Mouse (Mus musculus) stomach, embryonic 15.5 days (tissue): ENCODE results near the gene Olfr727. TPM values are rescaled to one million over a fixed set of nuclear protein-coding genes. Genes with fewer than 3 reads are reported as not detected.

ENCODE experiments used
- ATAC-seq: fragments of 200-750 bp; cut with Nextera tagmentation; 2 replicates; pipeline ENCODE4 v1.8.0; 2017; ENCODE audit warnings: low read depth, moderate number of reproducible peaks, moderate TSS enrichment; ENCODE audit not compliant: insufficient read depth, low FRiP score
- H3K27ac ChIP-seq: fragments of 300-500 bp; sonication (generic); 2 replicates; pipeline ENCODE4 v1.5.1; 2015; ENCODE audit warnings: mild to moderate bottlenecking, inconsistent platforms
- H3K27me3 ChIP-seq: fragments of 300-500 bp; sonication (generic); replicated peaks from 2 replicates; pipeline ENCODE4 v1.6.1; 2015; ENCODE audit warnings: inconsistent platforms
- H3K36me3 ChIP-seq: fragments of 300-500 bp; sonication (generic); 2 replicates; pipeline ENCODE4 v1.6.1; 2015; ENCODE audit warnings: inconsistent platforms
- H3K4me1 ChIP-seq: fragments of 300-500 bp; sonication (generic); 2 replicates; pipeline ENCODE4 v1.6.1; 2015; ENCODE audit warnings: inconsistent platforms
- H3K4me2 ChIP-seq: fragments of 300-500 bp; sonication (generic); 2 replicates; pipeline ENCODE4 v1.6.1; 2015; ENCODE audit warnings: mild to moderate bottlenecking, inconsistent platforms
- H3K4me3 ChIP-seq: fragments of 300-500 bp; sonication (generic); replicated peaks from 2 replicates; pipeline ENCODE4 v1.5.1; 2015; ENCODE audit warnings: inconsistent platforms
- H3K9ac ChIP-seq: fragments of 300-500 bp; sonication (generic); 2 replicates; pipeline ENCODE4 v1.6.1; 2015; ENCODE audit warnings: inconsistent platforms
- H3K9me3 ChIP-seq: fragments of 300-500 bp; sonication (generic); 2 replicates; pipeline ENCODE4 v1.6.1; 2016; ENCODE audit warnings: inconsistent platforms
- WGBS: fragments of 180-500 bp; shearing (Covaris S2); methylation state at CpG from one replicate; pipeline ENCODE4 v1.1.7; 2015; 5-methylcytosine and 5-hydroxymethylcytosine counted together
- polyA plus RNA-seq: library from polyadenylated mRNA; unstranded; fragments of >200 nt; fragmentation: Nextera tagmentation; extraction: Ambion mirVana; gene quantifications from 2 replicates; pipeline ENCODE4 v1.2.1, GENCODE M21; 2015

Gene Olfr727
- polyA plus RNA-seq, result not detected in 2 replicates

GRCm38 (mm10) chr14:50122886-50123285, at the start of gene Olfr727:
Gene Olfr727, plus strand, starts transcription at chr14:50123186.
- no peaks in the 10 kb centered on the region for H3K36me3 ChIP-seq
- no peaks in the 10 kb centered on the region for H3K9me3 ChIP-seq
- H3K27ac ChIP-seq, result no peak within 1 kb of the TSS
- no peak within 1 kb of the TSS for H3K9ac ChIP-seq
- no peaks in the 10 kb centered on the region for H3K4me1 ChIP-seq
- no peak within 1 kb of the TSS for H3K4me3 ChIP-seq
- H3K4me2 ChIP-seq, result no peak within 1 kb of the TSS
- no peak for ATAC-seq
- no peaks in the 10 kb centered on the region for H3K27me3 ChIP-seq
- WGBS, result 77% methylated on average over 1 of the region's 1 CpGs

GRCm38 (mm10) chr14:50090853-50091252, 32.1 kb upstream of the Olfr727 start, which contains the start of gene Olfr726:
Gene Olfr726, minus strand, starts transcription at chr14:50090953.
- H3K9ac ChIP-seq, result no peak within 1 kb of the TSS
- ATAC-seq, result no peak
- WGBS, result 63% methylated on average over 1 of the region's 1 CpGs
- no peaks in the 10 kb centered on the region for H3K36me3 ChIP-seq
- no peaks in the 10 kb centered on the region for H3K27me3 ChIP-seq
- H3K27ac ChIP-seq, result no peak within 1 kb of the TSS
- no peaks in the 10 kb centered on the region for H3K9me3 ChIP-seq
- no peak within 1 kb of the TSS for H3K4me3 ChIP-seq
- no peak within 1 kb of the TSS for H3K4me2 ChIP-seq
- H3K4me1 ChIP-seq, result no peaks in the 10 kb centered on the region

GRCm38 (mm10) chr14:50142580-50142979, 19.6 kb downstream of the Olfr727 start, which contains the start of gene Olfr728:
Gene Olfr728, minus strand, starts transcription at chr14:50142680.
- Histone ChIP-seq H3K27ac (no peak within 1 kb of the TSS), H3K4me2 (no peak within 1 kb of the TSS), H3K9me3 (no peaks in the 10 kb centered on the region), H3K4me1 (no peaks in the 10 kb centered on the region), H3K9ac (no peak within 1 kb of the TSS), H3K27me3 (no peaks in the 10 kb centered on the region), H3K36me3 (no peaks in the 10 kb centered on the region), H3K4me3 (no peak within 1 kb of the TSS)
- 85% methylated on average over 5 of the region's 5 CpGs for WGBS
- ATAC-seq, result no peak

- no peak within 1 kb of the TSS for H3K4me2 ChIP-seq
- no peaks in the 10 kb centered on the region for H3K4me1 ChIP-seq
- H3K27ac ChIP-seq, result no peak within 1 kb of the TSS
- H3K9ac ChIP-seq, result no peak within 1 kb of the TSS
- no peaks in the 10 kb centered on the region for H3K36me3 ChIP-seq
- H3K9me3 ChIP-seq, result no peaks in the 10 kb centered on the region
- H3K27me3 ChIP-seq, result no peaks in the 10 kb centered on the region
- H3K4me3 ChIP-seq, result no peak within 1 kb of the TSS
- ATAC-seq, result no peak
Observed at GRCm38 (mm10) chr14:50152810-50153209, 29.8 kb downstream of the Olfr727 start, which contains the start of gene Olfr729. Gene Olfr729, minus strand, starts transcription at chr14:50152910.

Other genes with a start within 250 kb of the Olfr727 start
- not detected in 2 replicates for gene Olfr722, start 221.2 kb upstream of the Olfr727 start, polyA plus RNA-seq
- not detected in 2 replicates for gene Olfr723, start 191.4 kb upstream of the Olfr727 start, polyA plus RNA-seq
- not detected in 2 replicates for gene Olfr724, start 159.9 kb upstream of the Olfr727 start, polyA plus RNA-seq
- not detected in 2 replicates for gene Olfr725, start 82.8 kb upstream of the Olfr727 start, polyA plus RNA-seq
- not detected in 2 replicates for gene Olfr726, start 32.2 kb upstream of the Olfr727 start, polyA plus RNA-seq
- not detected in 2 replicates for gene Olfr728, start 19.5 kb downstream of the Olfr727 start, polyA plus RNA-seq
- not detected in 2 replicates for gene Olfr729, start 29.7 kb downstream of the Olfr727 start, polyA plus RNA-seq
- gene Olfr730, start 65.0 kb downstream of the Olfr727 start, polyA plus RNA-seq, result not detected in 2 replicates
- not detected in 2 replicates for gene Olfr731, start 118.7 kb downstream of the Olfr727 start, polyA plus RNA-seq
- gene Olfr732, start 161.0 kb downstream of the Olfr727 start, polyA plus RNA-seq, result not detected in 2 replicates
- not detected in 2 replicates for gene Olfr733, start 178.3 kb downstream of the Olfr727 start, polyA plus RNA-seq
- gene Olfr734, start 203.6 kb downstream of the Olfr727 start, polyA plus RNA-seq, result not detected in 2 replicates
- not detected in 2 replicates for gene Olfr735, start 225.7 kb downstream of the Olfr727 start, polyA plus RNA-seq
- gene Tlr11, start 234.7 kb downstream of the Olfr727 start, polyA plus RNA-seq, result not detected in 2 replicates